Mouse (Mus musculus) liver, embryonic 14.5 days (tissue): ENCODE measurements around the gene Lcmt1.

Experiments
- CTCF ChIP-seq: IDR thresholded peaks from 2 replicates; pipeline ENCODE4 v1.5.1; 2016; ENCODE audit warnings: antibody characterized with exemption, low read depth, control low read depth
- EP300 ChIP-seq: IDR thresholded peaks from 2 replicates; pipeline ENCODE4 v1.6.1; 2016; ENCODE audit warnings: antibody characterized with exemption, low read depth

GRCm38 (mm10) chr7:123356158-123356557 is 13.4 kb upstream of the Lcmt1 start:
- TF ChIP-seq CTCF, result no peak
- no peak for TF ChIP-seq EP300
